Mouse (Mus musculus): ENCODE results near the gene Sh3rf1. TPM values are rescaled to one million over a fixed set of nuclear protein-coding genes. Genes with fewer than 3 reads are reported as not detected.
A peak's percentile ranks its signal among the peaks of the same experiment; 100 is the strongest.

Sh3rf1 gene
- polyA plus RNA-seq, 1 experiment from 2014 or later: 34.7 TPM

GRCm38 (mm10) chr8:61264881-61265280 is 41.2 kb downstream of the Sh3rf1 start:
- 53% methylated on average over 7 of the region's 7 CpGs for WGBS
- Histone ChIP-seq H3K4me1 (ENCODE audit: control insufficient read depth, insufficient read depth, low read length) (peaks cover 4% of the 10 kb centered on the region; the same call in 1 of the 2 replicates), H3K4me2 (ENCODE audit: low read length) (no peak overlapping the region), H3K27me3 (ENCODE audit: control insufficient read depth, insufficient read depth, low read depth, low read length) (no peaks in the 10 kb centered on the region), H3K4me3 (ENCODE audit: low read depth, low read length) (no peak overlapping the region), H3K9me3 (replicated peaks; ENCODE audit: control insufficient read depth, low read length, poor library complexity, severe bottlenecking) (no peaks in the 10 kb centered on the region), H3K27ac (ENCODE audit: low read length) (no peak overlapping the region), H3K36me3 (ENCODE audit: control insufficient read depth, insufficient read depth, low read length) (no peaks in the 10 kb centered on the region), H3K9ac (ENCODE audit: low read depth, low read length) (no peak overlapping the region)
- ATAC-seq: no peak

DNA sequence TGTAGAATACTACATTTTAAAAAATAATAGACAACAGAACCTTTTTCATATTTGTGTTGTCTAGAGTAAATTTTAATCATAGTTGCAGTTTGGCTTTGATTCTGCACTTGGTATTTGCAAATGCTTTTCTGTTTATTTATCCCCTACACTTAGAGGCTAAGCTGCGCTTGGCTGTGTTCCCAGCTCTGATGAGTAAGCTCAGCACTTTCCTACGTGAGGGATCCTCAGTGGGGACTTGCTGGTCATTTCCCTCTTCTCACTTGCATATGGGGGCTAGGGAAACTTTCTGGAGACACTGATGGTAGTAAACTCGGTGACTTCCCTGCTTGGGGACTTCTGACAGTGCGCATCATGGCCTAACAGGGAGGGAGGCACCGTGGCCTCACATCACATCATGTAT is 41.7 kb downstream of the Sh3rf1 start:
- H3K9me3 ChIP-seq (replicated peaks; ENCODE audit: control insufficient read depth, low read length, poor library complexity, severe bottlenecking): no peaks in the 10 kb centered on the region
- peaks cover 10% of the 10 kb centered on the region; the same call in 1 of the 2 replicates for H3K4me1 ChIP-seq (ENCODE audit: control insufficient read depth, insufficient read depth, low read length)
- no peaks in the 10 kb centered on the region for H3K27me3 ChIP-seq (ENCODE audit: control insufficient read depth, insufficient read depth, low read depth, low read length)
- H3K4me2 ChIP-seq (ENCODE audit: low read length): no peak overlapping the region
- ATAC-seq: no peak
- H3K27ac ChIP-seq (ENCODE audit: low read length): no peak overlapping the region
- 66% methylated on average over 5 of the region's 5 CpGs for WGBS
- H3K36me3 ChIP-seq (ENCODE audit: control insufficient read depth, insufficient read depth, low read length): no peaks in the 10 kb centered on the region
- H3K9ac ChIP-seq (ENCODE audit: low read depth, low read length): no peak overlapping the region
- no peak overlapping the region for H3K4me3 ChIP-seq (ENCODE audit: low read depth, low read length)

DNA sequence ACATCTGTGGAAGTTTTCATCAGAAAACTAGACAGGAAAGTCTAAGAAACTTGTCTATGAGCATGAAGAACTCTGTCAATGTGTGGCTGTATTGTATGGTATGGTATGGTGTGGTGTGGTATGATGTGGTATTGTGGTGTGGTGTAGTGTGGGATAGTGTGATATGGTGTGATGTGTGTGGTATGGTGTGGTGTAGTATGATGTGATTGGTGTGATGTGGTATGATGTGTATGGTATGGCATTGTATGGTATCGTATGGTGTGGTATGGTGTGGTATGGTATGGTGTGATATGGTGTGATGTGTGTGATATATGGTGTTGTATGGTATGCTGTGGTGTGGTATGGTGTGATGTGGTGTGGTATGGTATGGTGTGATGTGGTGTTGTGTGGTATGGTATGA is 43.4 kb downstream of the Sh3rf1 start:
- no peak overlapping the region for H3K4me2 ChIP-seq (ENCODE audit: low read length)
- no peak overlapping the region for H3K4me3 ChIP-seq (ENCODE audit: low read depth, low read length)
- no peak overlapping the region for H3K27ac ChIP-seq (ENCODE audit: low read length)
- H3K4me1 ChIP-seq (ENCODE audit: control insufficient read depth, insufficient read depth, low read length): peaks cover 16% of the 10 kb centered on the region
- no peak overlapping the region for H3K9ac ChIP-seq (ENCODE audit: low read depth, low read length)
- H3K36me3 ChIP-seq (ENCODE audit: control insufficient read depth, insufficient read depth, low read length): no peaks in the 10 kb centered on the region
- H3K27me3 ChIP-seq (ENCODE audit: control insufficient read depth, insufficient read depth, low read depth, low read length): no peaks in the 10 kb centered on the region
- 95% methylated on average over 1 of the region's 1 CpGs for whole genome bisulfite sequencing
- no peaks in the 10 kb centered on the region for H3K9me3 ChIP-seq (replicated peaks; ENCODE audit: control insufficient read depth, low read length, poor library complexity, severe bottlenecking)
- peak; percentile 38; the same call in 1 of the 2 replicates for ATAC-seq

- no peak overlapping the region for H3K4me3 ChIP-seq (ENCODE audit: low read depth, low read length)
- H3K27me3 ChIP-seq (ENCODE audit: control insufficient read depth, insufficient read depth, low read depth, low read length): no peaks in the 10 kb centered on the region
- no peak overlapping the region for H3K4me2 ChIP-seq (ENCODE audit: low read length)
- no peak for ATAC-seq
- no peak overlapping the region for H3K9ac ChIP-seq (ENCODE audit: low read depth, low read length)
- no peak overlapping the region for H3K27ac ChIP-seq (ENCODE audit: low read length)
- WGBS: 83% methylated on average over 8 of the region's 8 CpGs
- no peaks in the 10 kb centered on the region for H3K36me3 ChIP-seq (ENCODE audit: control insufficient read depth, insufficient read depth, low read length)
- H3K9me3 ChIP-seq (replicated peaks; ENCODE audit: control insufficient read depth, low read length, poor library complexity, severe bottlenecking): no peaks in the 10 kb centered on the region
- peaks cover 16% of the 10 kb centered on the region for H3K4me1 ChIP-seq (ENCODE audit: control insufficient read depth, insufficient read depth, low read length)
These were observed 44.0 kb downstream of the Sh3rf1 start for GRCm38 (mm10) chr8:61267692-61268091.

DNA sequence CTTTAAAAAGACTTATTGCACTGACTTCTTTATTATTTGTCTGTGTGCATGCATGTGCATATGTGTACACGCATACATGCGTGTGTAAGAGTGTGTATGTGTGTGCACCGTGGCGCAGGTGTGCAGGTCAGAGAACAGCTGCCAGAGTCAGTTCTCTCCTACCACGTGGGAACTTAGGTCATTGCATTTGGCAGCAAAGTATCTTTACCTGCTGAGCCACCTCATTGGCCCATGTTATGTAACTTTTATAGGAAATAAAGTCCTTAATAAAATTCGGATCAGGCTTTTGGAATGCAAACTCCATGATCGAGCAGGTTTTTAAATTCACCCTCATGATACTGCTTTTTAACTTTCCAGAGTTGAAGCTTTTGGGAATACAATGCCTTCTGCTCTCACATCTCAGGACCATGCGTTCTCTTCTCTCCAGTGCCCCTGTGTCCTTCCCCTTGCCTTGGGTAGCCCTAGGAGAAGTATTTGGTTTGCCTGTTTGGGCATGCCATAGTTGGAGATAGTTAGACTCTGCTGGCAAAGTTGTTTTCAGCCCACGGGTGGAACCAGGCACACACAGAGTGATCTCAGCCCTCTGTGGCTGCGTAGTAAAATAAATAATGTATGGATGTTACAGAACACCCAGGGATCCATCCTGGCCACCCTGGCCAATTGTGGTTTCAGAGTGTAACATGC is 44.7 kb downstream of the Sh3rf1 start:
- Histone ChIP-seq H3K4me1 (ENCODE audit: control insufficient read depth, insufficient read depth, low read length) (peaks cover 16% of the 10 kb centered on the region), H3K4me3 (ENCODE audit: low read depth, low read length) (no peak overlapping the region), H3K27me3 (ENCODE audit: control insufficient read depth, insufficient read depth, low read depth, low read length) (no peaks in the 10 kb centered on the region), H3K27ac (ENCODE audit: low read length) (no peak overlapping the region), H3K9me3 (replicated peaks; ENCODE audit: control insufficient read depth, low read length, poor library complexity, severe bottlenecking) (no peaks in the 10 kb centered on the region), H3K36me3 (ENCODE audit: control insufficient read depth, insufficient read depth, low read length) (no peaks in the 10 kb centered on the region), H3K9ac (ENCODE audit: low read depth, low read length) (no peak overlapping the region), H3K4me2 (ENCODE audit: low read length) (no peak overlapping the region)
- ATAC-seq: no peak
- WGBS: 88% methylated on average over 10 of the region's 10 CpGs

GRCm38 (mm10) chr8:61270016-61270415 is 46.3 kb downstream of the Sh3rf1 start:
- Histone ChIP-seq H3K36me3 (ENCODE audit: control insufficient read depth, insufficient read depth, low read length) (no peaks in the 10 kb centered on the region), H3K4me2 (ENCODE audit: low read length) (no peak overlapping the region), H3K4me3 (ENCODE audit: low read depth, low read length) (no peak overlapping the region), H3K9ac (ENCODE audit: low read depth, low read length) (no peak overlapping the region), H3K27me3 (ENCODE audit: control insufficient read depth, insufficient read depth, low read depth, low read length) (no peaks in the 10 kb centered on the region), H3K4me1 (ENCODE audit: control insufficient read depth, insufficient read depth, low read length) (peaks cover 21% of the 10 kb centered on the region), H3K27ac (ENCODE audit: low read length) (no peak overlapping the region), H3K9me3 (replicated peaks; ENCODE audit: control insufficient read depth, low read length, poor library complexity, severe bottlenecking) (no peaks in the 10 kb centered on the region)
- ATAC-seq: no peak
- WGBS: 64% methylated on average over 11 of the region's 11 CpGs

DNA sequence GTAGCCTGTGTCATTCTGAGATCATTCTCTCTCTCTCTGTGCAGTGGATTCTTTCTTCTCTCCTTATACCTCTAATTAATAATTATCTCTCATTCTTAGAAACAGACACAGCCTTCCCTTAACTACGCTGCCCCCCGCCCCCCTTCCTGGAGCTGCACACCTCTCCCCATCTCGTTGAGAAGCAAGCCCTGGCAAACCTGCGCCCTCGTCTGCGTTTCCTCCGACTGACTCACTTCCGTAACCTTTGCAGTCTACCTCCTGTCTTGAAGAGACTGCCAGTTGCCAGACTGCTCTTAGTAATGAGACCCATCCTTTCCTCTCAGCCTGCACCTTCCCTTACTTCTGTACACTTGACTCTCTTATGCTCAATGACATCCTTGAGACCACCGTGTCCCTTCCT is 46.9 kb downstream of the Sh3rf1 start:
- Histone ChIP-seq H3K9ac (ENCODE audit: low read depth, low read length) (no peak overlapping the region), H3K36me3 (ENCODE audit: control insufficient read depth, insufficient read depth, low read length) (no peaks in the 10 kb centered on the region), H3K27ac (ENCODE audit: low read length) (no peak overlapping the region), H3K4me3 (ENCODE audit: low read depth, low read length) (no peak overlapping the region), H3K4me1 (ENCODE audit: control insufficient read depth, insufficient read depth, low read length) (peaks cover 21% of the 10 kb centered on the region), H3K27me3 (ENCODE audit: control insufficient read depth, insufficient read depth, low read depth, low read length) (no peaks in the 10 kb centered on the region), H3K4me2 (ENCODE audit: low read length) (no peak overlapping the region), H3K9me3 (replicated peaks; ENCODE audit: control insufficient read depth, low read length, poor library complexity, severe bottlenecking) (no peaks in the 10 kb centered on the region)
- WGBS: 68% methylated on average over 9 of the region's 9 CpGs
- no peak for ATAC-seq

DNA sequence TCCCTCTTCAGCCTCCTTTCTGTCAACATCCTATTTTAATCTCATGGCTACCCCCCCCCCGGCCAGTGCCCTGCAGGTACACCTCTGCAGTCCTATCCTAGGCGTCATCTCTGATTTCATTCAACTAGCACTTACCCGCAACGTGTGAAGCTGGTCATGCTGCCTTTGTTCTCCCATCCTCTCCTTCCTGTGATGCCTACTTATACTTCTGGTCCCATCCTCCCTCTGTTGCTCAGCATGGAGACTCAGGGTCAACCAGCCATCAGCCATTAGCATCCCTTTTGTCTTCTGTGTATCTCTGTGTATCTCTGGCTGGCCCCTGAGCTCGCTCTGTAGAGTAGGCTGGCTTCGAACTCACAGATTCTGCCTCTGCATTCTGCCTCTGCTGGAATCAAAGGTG is 47.3 kb downstream of the Sh3rf1 start:
- Histone ChIP-seq H3K9me3 (replicated peaks; ENCODE audit: control insufficient read depth, low read length, poor library complexity, severe bottlenecking) (no peaks in the 10 kb centered on the region), H3K4me3 (ENCODE audit: low read depth, low read length) (no peak overlapping the region), H3K4me1 (ENCODE audit: control insufficient read depth, insufficient read depth, low read length) (peaks cover 21% of the 10 kb centered on the region), H3K36me3 (ENCODE audit: control insufficient read depth, insufficient read depth, low read length) (no peaks in the 10 kb centered on the region), H3K27ac (ENCODE audit: low read length) (no peak overlapping the region), H3K27me3 (ENCODE audit: control insufficient read depth, insufficient read depth, low read depth, low read length) (no peaks in the 10 kb centered on the region), H3K4me2 (ENCODE audit: low read length) (no peak overlapping the region), H3K9ac (ENCODE audit: low read depth, low read length) (no peak overlapping the region)
- no peak for ATAC-seq
- WGBS: 66% methylated on average over 5 of the region's 6 CpGs

DNA sequence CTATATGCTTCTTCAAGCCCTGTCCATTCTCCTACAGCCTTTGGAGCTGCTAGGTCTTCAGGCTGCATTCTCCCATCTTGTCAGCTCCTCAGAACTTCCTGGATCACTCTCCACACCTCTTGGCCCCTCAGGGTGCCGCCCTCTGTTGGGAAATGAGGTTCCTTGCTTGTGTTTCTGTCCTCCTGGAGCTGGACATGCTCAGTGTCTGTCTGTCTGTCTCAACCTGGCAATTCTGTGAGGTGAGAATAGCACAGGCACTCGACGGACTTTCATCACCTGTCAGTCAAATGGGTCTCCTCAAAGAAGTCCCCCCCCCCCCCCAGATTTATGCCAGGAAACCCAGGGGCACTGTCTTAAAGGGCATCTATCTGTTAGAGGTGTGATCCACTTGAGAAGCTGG is 49.2 kb downstream of the Sh3rf1 start:
- Histone ChIP-seq H3K9ac (ENCODE audit: low read depth, low read length) (no peak overlapping the region), H3K4me3 (ENCODE audit: low read depth, low read length) (no peak overlapping the region), H3K27me3 (ENCODE audit: control insufficient read depth, insufficient read depth, low read depth, low read length) (no peaks in the 10 kb centered on the region), H3K27ac (ENCODE audit: low read length) (no peak overlapping the region), H3K36me3 (ENCODE audit: control insufficient read depth, insufficient read depth, low read length) (no peaks in the 10 kb centered on the region), H3K4me1 (ENCODE audit: control insufficient read depth, insufficient read depth, low read length) (peaks cover 24% of the 10 kb centered on the region), H3K9me3 (replicated peaks; ENCODE audit: control insufficient read depth, low read length, poor library complexity, severe bottlenecking) (no peaks in the 10 kb centered on the region), H3K4me2 (ENCODE audit: low read length) (no peak overlapping the region)
- ATAC-seq: no peak
- 84% methylated on average over 3 of the region's 3 CpGs for WGBS

Measured in midbrain, embryonic 16.5 days (tissue).